Mouse (Mus musculus) heart, adult 18-20 months (tissue): ENCODE measurements at regions not wholly inside any gene's neighbourhood (a gene's known extent, or its start where the extent isn't known, plus 50 kb on each side); places are given as distances from the start of the nearest gene placed in this dataset.
"Not testable (repeated sequence)": the region's sequence is repeated elsewhere in the genome, so short reads cannot be mapped to it uniquely, and the experiment has no call there.

Source experiments
- DNase-seq, 2 experiments: peaks; one replicate each; pipeline ENCODE4 v3.0.0; 2021 to 2022; ENCODE audit warnings: mixed read lengths in 1 of 2

GRCm38 (mm10) chr10:117567379-117568137 lies 61.7 kb upstream of the Cpm start:
- DNase-seq: no peak

DNA sequence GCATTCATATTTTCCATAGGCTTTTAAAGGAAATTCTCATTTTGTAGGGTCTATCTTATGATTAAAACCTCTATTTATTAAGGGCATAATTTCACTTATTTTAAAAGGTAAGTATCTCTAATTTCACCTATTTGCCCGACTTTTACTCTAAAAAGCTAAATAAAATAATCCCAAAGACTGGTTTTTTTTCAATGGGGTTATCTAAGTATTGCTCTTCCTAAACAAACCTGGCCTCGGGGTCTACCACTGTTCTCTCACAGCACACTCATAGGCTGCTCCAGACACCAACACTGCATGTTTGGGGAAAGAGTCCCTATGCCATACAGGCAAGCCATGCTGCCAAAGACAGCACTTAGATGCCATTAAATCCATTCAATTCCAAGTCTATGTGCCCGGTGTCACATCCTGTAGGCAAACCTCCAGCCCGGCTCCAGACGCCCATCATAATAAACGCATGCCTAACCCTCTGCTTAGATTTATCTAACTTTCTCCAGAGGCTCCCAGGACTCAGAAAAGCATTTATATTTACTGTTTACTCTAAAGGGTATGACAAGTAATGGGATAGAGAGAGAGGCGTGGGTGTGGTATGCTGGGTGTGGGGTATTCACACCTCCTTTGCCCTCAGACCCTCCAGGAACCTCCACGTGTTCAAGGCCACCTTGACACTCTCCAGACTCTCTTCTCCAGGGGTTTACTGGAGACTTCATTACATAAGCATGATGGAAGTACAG lies 62.5 kb upstream of the Cpm start:
- DNase-seq: no peak

- no peak for DNase-seq
These were observed 63.1 kb upstream of the Cpm start for GRCm38 (mm10) chr10:117566204-117566603.

DNA sequence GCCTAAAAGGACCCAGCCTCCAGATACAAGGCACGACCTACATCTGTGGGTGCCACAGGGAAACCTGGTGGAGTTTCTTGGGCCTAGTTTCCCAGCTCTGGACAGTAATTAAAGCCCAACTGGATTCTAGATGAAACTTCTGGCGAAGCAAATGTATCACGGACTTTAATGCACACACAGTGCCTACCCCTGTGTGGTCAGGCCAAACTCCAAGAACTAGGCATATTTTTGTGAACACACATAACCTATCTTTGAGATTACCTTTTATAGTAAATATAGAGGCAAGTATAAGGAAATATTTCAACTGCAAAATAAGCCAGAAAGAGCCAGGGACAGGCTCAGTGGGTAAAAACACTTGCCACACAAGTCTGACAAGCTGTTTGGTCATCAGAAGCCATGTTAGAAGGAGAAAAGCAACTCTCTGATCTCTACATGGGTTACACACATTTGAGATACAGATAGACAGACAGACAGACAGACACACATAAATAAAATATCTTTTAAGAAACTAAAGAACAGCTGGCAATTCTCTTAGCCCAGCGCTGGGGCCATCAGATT lies 63.7 kb upstream of the Cpm start:
- no peak for DNase-seq

DNA sequence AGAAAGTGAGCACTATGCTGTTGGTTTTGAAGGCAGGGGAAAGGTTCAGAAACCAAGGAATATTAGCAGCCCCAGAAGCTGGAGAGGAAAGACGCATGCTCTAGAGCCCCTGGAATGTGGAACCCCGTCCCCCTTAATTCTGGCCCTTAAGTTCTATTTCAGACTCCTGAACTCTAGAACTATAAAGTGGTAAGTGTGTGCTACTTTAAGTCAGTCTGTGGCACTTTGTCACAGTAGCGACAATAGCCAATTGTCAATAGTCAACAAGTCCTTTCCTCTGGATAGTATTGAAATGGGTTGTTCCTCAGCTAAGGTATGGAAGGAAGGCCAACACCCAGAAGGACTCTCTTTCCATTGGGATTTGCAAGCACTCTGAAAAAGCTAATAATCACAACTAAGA lies 64.2 kb upstream of the Cpm start:
- no peak for DNase-seq

DNA sequence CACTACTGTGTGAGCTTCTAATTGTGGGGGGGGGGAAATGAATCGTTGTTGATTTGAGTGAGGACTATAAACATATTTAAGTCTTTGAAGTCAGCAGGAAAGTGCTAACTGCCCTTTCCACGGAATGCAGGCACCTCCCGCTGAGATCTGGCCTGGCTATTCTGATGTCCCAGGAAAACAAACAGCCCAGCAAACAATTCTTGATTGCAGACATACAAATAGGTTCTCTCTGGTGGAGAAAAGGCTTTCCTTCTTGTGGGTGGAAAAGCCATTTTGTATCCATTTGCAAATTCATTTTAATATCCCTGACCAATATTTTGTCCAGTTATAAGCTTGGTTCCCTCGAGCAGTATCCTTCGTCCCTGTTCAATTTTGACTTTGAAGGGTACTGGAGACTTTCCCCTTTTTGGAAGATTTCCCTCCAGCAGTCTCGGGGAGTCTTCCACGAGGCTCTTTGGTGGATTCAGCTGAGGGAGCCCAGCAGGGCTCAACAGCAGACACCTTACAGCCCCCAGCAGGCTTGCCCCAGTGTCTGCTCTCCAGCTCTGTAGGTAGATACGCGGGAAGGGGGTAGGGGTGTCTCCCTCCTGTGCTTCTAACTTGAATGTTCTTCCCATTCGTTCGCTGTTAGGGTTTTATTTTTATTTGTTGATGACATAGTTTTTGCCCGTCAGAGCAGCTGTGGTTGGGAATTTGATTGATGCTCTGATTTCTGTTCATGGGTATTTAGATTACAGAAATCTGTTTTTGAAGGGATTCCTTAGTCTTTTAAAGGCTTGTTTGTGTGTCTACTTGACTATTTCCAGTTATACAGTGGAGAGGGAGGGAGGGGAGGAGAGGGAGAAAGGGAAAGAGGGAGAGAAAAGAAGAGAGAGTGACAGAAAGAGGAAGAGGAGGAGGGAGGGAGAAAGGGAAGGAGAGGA lies 64.9 kb upstream of the Cpm start:
- DNase-seq: no peak

GRCm38 (mm10) chr10:117563429-117564117 lies 65.7 kb upstream of the Cpm start:
- DNase-seq: no peak

GRCm38 (mm10) chr10:117562850-117563248 lies 66.5 kb upstream of the Cpm start:
- DNase-seq: not testable (repeated sequence)

DNA sequence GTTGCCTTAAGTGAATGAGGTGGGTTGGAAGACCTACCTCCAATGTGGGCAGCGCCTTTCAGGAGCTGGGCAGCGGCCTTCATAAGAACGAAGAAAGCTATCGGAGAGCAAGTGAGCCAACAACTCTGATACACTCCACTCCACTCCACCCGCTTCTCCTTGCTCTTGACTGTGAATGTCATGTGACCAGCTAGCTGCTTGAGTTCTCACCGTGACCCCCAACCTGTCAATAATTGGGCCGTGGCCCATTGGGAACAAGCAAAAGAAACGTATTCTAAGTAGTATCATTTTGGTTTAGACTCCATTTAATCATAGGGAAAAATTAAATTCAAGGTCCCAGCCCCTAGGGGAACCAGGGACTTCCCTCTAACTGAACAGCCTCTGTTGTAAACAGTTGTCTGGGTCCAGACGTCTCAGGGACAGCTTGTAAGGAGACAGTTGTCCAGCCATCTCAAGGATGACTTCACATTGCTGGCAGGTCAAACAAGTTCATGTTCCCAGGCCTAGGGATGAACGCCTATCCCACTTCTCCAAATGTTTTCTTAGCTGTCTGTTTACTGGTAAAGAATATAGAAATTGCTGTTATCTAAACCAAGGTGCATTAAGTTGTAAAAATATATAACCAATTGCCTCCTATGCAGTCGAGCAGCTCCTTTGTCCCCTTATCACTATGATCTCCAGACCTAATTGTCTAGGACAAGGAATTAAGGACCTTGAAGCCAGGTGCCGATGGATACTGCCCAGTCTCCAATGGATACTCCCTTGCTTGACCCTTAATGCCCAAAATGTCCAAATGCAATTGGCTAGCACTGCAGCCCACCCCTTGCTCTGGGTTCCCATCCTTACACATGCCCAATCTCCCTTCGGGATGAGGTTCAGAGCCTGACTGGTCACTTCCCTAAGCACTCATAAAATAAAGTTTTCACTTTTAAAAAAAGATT lies 67.1 kb upstream of the Cpm start:
- DNase-seq: peak in 1 of 2 experiments; percentile 7

GRCm38 (mm10) chr10:117561279-117561820 lies 68.0 kb upstream of the Cpm start:
- no peak for DNase-seq

DNA sequence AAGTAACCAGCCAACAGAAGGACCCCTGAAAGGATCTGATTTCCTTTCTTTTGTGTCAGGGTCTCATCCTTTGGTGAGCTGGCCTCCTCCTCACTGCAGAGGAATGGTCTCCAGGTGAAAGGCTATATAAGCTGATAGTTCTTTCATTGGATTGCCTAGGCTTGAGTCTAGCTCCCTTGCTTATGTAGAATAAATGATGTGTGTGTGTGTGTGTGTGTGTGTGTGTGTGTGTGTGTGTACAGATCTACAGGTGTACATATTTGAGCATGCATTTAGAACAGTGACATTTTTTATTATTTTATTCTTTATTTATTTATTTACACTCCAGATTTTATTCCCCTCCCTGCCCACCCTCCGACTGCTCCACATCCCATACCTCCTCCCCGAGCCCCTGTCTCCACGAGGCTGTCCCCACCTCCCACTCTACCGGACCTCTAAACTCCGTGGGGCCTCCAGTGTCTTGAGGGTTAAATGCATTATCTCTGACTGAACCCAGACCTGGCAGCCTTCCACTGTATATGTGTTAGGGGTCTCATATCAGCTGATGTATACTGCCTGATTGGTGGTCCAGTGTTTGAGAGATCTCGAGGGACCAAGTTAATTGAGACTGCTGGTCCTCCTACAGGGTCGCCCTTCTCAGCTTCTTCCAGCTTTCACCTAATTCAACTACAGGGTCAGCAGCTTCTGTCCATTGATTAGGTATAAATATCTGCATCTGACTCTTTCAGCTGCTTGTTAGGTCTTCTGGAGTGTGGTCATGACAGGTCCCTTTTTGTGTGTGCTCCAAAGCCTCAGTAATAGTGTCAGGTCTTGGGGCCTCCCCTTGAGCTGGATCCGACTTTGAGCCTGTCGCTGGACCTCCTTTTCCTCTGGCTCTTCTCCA lies 68.7 kb upstream of the Cpm start:
- no peak for DNase-seq

GRCm38 (mm10) chr10:117559615-117560395 lies 69.5 kb upstream of the Cpm start:
- DNase-seq: peak in 1 of 2 experiments; percentile 9

GRCm38 (mm10) chr10:117558891-117559614 lies 70.2 kb upstream of the Cpm start:
- no peak for DNase-seq

- DNase-seq: no peak
These were observed 71.0 kb upstream of the Cpm start for GRCm38 (mm10) chr10:117558292-117558800.

DNA sequence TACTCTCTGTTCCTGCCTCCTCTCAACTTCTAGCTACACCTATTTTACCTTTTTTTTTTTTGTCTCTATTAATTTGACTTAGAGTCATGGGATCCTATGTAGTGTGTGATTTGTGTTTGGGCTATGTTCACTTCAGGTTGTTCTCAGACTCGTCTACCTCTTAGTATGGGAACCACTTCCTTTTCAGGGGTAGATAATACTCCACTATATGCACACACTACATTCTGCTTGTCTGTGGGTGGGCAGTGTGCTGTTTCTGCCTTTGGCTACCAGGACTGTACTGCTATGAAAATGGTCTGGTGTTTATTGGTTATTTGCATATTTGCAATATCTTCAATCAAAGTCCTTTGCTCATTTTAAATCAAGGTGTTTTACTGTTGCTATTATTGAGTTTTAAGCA lies 71.6 kb upstream of the Cpm start:
- no peak for DNase-seq

DNA sequence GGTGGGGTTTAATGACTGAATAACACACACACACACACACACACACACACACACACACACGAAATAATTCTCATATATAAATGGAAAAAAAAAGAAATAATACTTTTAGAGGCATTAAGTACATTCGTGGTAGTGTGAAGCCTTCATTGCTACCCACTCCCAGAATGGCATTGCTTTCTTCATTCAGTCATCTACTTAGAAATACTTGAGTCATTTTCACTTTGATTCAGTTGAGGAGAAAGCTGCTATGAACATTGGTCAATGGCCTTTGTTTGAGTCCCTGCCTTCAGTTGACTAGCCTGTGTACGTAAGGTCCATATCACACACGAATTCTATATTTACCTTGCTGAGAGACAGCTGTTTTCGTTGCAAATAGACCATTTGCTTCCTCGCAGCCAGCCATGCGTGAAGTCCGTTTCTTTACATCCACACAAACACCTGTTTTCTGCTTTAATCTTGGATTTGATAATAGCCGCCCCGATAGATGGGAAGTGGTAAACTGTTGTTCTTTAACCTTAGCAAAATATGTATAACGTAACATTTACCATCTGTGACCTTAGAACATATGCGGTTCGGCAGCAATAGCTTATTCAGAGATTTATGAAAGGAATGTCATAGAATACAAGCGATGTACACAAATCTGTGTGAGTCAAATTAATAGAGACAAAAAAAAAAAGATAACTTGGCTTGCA lies 72.3 kb upstream of the Cpm start:
- no peak for DNase-seq
